In the genomic region with DNA sequence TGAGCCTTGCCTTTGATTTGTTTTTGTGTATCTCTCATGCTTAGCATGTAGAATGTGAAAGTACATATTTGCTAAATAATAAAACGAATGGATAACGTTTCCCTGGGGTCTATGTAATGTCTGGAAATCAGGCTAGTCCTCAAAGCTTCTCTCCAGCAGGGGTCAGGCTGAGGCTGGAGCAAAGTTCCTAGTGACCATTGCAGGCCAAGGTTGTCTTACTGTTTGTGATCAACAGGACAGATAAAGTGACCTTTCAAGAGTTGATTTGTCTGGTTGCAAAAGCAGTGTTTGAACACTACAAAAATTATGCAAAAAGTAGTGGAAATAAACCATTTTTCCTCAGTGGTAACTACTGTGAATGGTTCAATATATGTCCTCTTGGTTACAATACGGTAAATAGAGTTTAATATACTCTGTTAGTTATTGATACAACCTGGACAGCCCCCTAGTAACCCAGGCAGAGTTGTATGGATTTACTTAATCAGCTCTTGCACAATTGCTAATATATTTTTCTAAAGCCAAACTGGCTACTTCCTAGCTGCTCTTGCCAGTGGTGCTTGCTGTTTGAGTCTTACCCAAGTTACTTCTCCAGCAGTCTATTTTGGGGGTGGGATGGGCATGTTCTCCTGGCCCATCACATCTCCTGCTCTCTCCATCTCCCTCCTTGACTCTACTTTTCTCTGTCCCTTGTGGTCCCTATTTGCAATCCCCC, we compare ENCODE assay signal across 18 mouse cellular contexts. TPM values are rescaled to one million over a fixed set of nuclear protein-coding genes. Genes with fewer than 3 reads are reported as not detected.
DNase-seq lines count a peak whose midpoint lies in the region; ATAC-seq and TF ChIP-seq lines count a peak whose summit lies in the region.
"Had no signal": no experiment of that assay in that cellular context is flagged by ENCODE, and none has a peak within 500 bp of the region (broad histone marks: within the 10 kb centered on the region; RNA-seq: fewer than 3 reads in every experiment).

No protein-coding gene starts in this region.

- H3K9ac ChIP-seq in heart, adult 2 months (ENCODE audit: low read depth, low read length): no peak overlapping the region
- H3K9ac ChIP-seq in liver, postnatal 0 days (replicated peaks): no peak overlapping the region; the same call in 1 of the 2 replicates
- H3K9ac ChIP-seq in liver, embryonic 11.5 days (ENCODE audit: low read depth, low read length): no peak overlapping the region
- H3K9ac ChIP-seq: liver, embryonic 13.5 days; neural tube, embryonic 13.5 days had no signal

- H3K79me2 ChIP-seq in heart, adult 2 months (replicated peaks; ENCODE audit: control insufficient read depth, insufficient read depth, low read length): no peaks in the 10 kb centered on the region

- 71% methylated on average over 3 of the region's 3 CpGs for WGBS in heart, adult 2 months
- WGBS in liver, postnatal 0 days (ENCODE audit: insufficient replicate concordance): 59% methylated on average over 3 of the region's 3 CpGs
- 72% methylated on average over 3 of the region's 3 CpGs for WGBS in liver, embryonic 11.5 days
- WGBS in bone marrow, adult 2 months: 67% methylated on average over 3 of the region's 3 CpGs
- WGBS in embryonic facial prominence, embryonic 10.5 days: 79% methylated on average over 3 of the region's 3 CpGs

- no peak overlapping the region for H3K4me2 ChIP-seq in liver, postnatal 0 days (ENCODE audit: low read depth, low read length)
- no peak overlapping the region for H3K4me2 ChIP-seq in liver, embryonic 11.5 days
- H3K4me2 ChIP-seq: liver, embryonic 13.5 days; neural tube, embryonic 13.5 days had no signal

- intact Hi-C loops in heart, adult 2 months (cut with DNase I): no loop called here

- peak; percentile 68 for ATAC-seq in liver, postnatal 0 days
- ATAC-seq in liver, embryonic 11.5 days (replicated peaks; ENCODE audit: low FRiP score): no peak
- ATAC-seq: inflammation-experienced regulatory T-cells, adult 6 months had no signal

- H3K4me1 ChIP-seq in heart, adult 2 months (ENCODE audit: control insufficient read depth, insufficient read depth, low read length): no peaks in the 10 kb centered on the region
- peaks cover 17% of the 10 kb centered on the region; the same call in 1 of the 2 replicates for H3K4me1 ChIP-seq in liver, postnatal 0 days (ENCODE audit: insufficient read depth)
- H3K4me1 ChIP-seq in liver, embryonic 11.5 days (replicated peaks; ENCODE audit: control insufficient read depth, insufficient read depth, low read length): no peaks in the 10 kb centered on the region
- H3K4me1 ChIP-seq in bone marrow, adult 2 months (ENCODE audit: control insufficient read depth, insufficient read depth, low read length): peaks cover 3% of the 10 kb centered on the region; the same call in 1 of the 2 replicates
- H3K4me1 ChIP-seq in embryonic facial prominence, embryonic 10.5 days: no peaks in the 10 kb centered on the region
- H3K4me1 ChIP-seq: midbrain, embryonic 10.5 days had no signal

- H3K27ac ChIP-seq in heart, adult 2 months: no peak overlapping the region
- H3K27ac ChIP-seq in liver, postnatal 0 days (ENCODE audit: low read depth): peak overlapping the region; percentile 75
- no peak overlapping the region for H3K27ac ChIP-seq in liver, embryonic 11.5 days (ENCODE audit: low read depth, low read length)
- H3K27ac ChIP-seq in bone marrow, adult 2 months (ENCODE audit: control insufficient read depth, insufficient read depth, low read depth, low read length, poor library complexity): no peak overlapping the region
- no peak overlapping the region for H3K27ac ChIP-seq in embryonic facial prominence, embryonic 10.5 days (replicated peaks)
- H3K27ac ChIP-seq: liver, embryonic 13.5 days; midbrain, embryonic 10.5 days; neural tube, embryonic 13.5 days had no signal

- H3K9me3 ChIP-seq in liver, postnatal 0 days (ENCODE audit: low read length): no peaks in the 10 kb centered on the region
- H3K9me3 ChIP-seq in liver, embryonic 11.5 days (ENCODE audit: control insufficient read depth, low read length): no peaks in the 10 kb centered on the region
- H3K9me3 ChIP-seq in embryonic facial prominence, embryonic 10.5 days: no peaks in the 10 kb centered on the region
- H3K9me3 ChIP-seq: liver, embryonic 13.5 days; midbrain, embryonic 10.5 days; neural tube, embryonic 13.5 days had no signal

- TF ChIP-seq CTCF in heart, adult 2 months (IDR thresholded peaks at IDR 0.05): peak; percentile 46
- TF ChIP-seq CTCF in liver, postnatal 0 days (IDR thresholded peaks at IDR 0.05; ENCODE audit: low read depth): peak; percentile 64
- peak; percentile 49 for TF ChIP-seq CTCF in bone marrow, adult 2 months (IDR thresholded peaks at IDR 0.05; ENCODE audit: control insufficient read depth, insufficient read depth, low read length)

- no peaks in the 10 kb centered on the region for H3K27me3 ChIP-seq in heart, adult 2 months (ENCODE audit: control insufficient read depth, insufficient read depth, low read length)
- no peaks in the 10 kb centered on the region for H3K27me3 ChIP-seq in liver, postnatal 0 days (ENCODE audit: insufficient read depth, low read length)
- H3K27me3 ChIP-seq in liver, embryonic 11.5 days (replicated peaks; ENCODE audit: control insufficient read depth, insufficient read depth, low read length): no peaks in the 10 kb centered on the region
- no peaks in the 10 kb centered on the region for H3K27me3 ChIP-seq in embryonic facial prominence, embryonic 10.5 days (replicated peaks; ENCODE audit: low read depth, poor library complexity, severe bottlenecking)
- H3K27me3 ChIP-seq: liver, embryonic 13.5 days; neural tube, embryonic 13.5 days had no signal

- TF ChIP-seq POLR2A in heart, adult 2 months (IDR thresholded peaks at IDR 0.05; ENCODE audit: insufficient read depth, low read depth, low read length): no peak
- no peak for TF ChIP-seq POLR2A in bone marrow, adult 2 months (IDR thresholded peaks at IDR 0.05; ENCODE audit: borderline replicate concordance, control insufficient read depth, low read depth, low read length)

- DNase-seq in heart, adult 2 months: no peak
- no peak for DNase-seq in heart, adult 18-20 months
- peak; percentile 47 for DNase-seq in liver, postnatal 0 days
- no peak for DNase-seq in liver, embryonic 11.5 days (ENCODE audit: low spot score)
- DNase-seq in 416B (ENCODE audit: low read depth): peak; percentile 84
- no peak for DNase-seq in embryonic facial prominence, embryonic 10.5 days (ENCODE audit: low spot score)
- DNase-seq in yolk sac, embryonic 10.5 days (ENCODE audit: low spot score): no peak

- H3K36me3 ChIP-seq in heart, adult 2 months (ENCODE audit: control insufficient read depth, insufficient read depth, low read length): 0 out of 2 replicates have a peak, but pooled peaks cover 2% of the 10 kb centered on the region
- H3K36me3 ChIP-seq in liver, postnatal 0 days (replicated peaks; ENCODE audit: insufficient read depth, low read length): peaks cover 5% of the 10 kb centered on the region; the same call in 1 of the 2 replicates
- no peaks in the 10 kb centered on the region for H3K36me3 ChIP-seq in liver, embryonic 11.5 days (ENCODE audit: control insufficient read depth, insufficient read depth, low read length)
- peaks cover 9% of the 10 kb centered on the region; the same call in 1 of the 2 replicates for H3K36me3 ChIP-seq in embryonic facial prominence, embryonic 10.5 days (replicated peaks)

- H3K4me3 ChIP-seq in heart, adult 2 months: no peak overlapping the region
- H3K4me3 ChIP-seq in liver, postnatal 0 days (ENCODE audit: low read depth, low read length): no peak overlapping the region
- no peak overlapping the region for H3K4me3 ChIP-seq in liver, embryonic 11.5 days (ENCODE audit: low read depth, low read length)
- H3K4me3 ChIP-seq in bone marrow, adult 2 months (replicated peaks; ENCODE audit: control insufficient read depth, low read depth, low read length): no peak overlapping the region
- H3K4me3 ChIP-seq in embryonic facial prominence, embryonic 10.5 days: no peak overlapping the region
- H3K4me3 ChIP-seq: liver, embryonic 13.5 days; midbrain, embryonic 10.5 days; neural tube, embryonic 13.5 days had no signal

- no peak for TF ChIP-seq EP300 in heart, adult 2 months (IDR thresholded peaks at IDR 0.05; ENCODE audit: insufficient read depth, low read depth, low read length)
- TF ChIP-seq EP300 in liver, postnatal 0 days (IDR thresholded peaks at IDR 0.05; ENCODE audit: low read depth): 0 out of 2 replicates have a peak, but pooled peaks have one; percentile 8

RNA-seq across cellular contexts. Expression of gene Serpinb1a, which starts 23.7 kb away (rescaled TPM):
- total RNA-seq in heart, adult 2 months (2021): 1 to 10 TPM; 4.4 to 5.7 TPM
- 2.8 and 5.2 TPM in 2 replicates for polyA plus RNA-seq in heart, adult 2 months (2012; rRNA removed)
- total RNA-seq in heart, adult 18-20 months (2021): 1 to 10 TPM; 2.9 to 4.7 TPM
- polyA plus RNA-seq in liver, postnatal 0 days (2015; fragmentation: Nextera tagmentation; extraction: Ambion mirVana): 50.4 and 50.7 TPM in 2 replicates
- polyA plus RNA-seq in liver, embryonic 11.5 days (2014; fragmentation: Nextera tagmentation; extraction: Ambion mirVana): 10.1 and 11.0 TPM in 2 replicates
- polyA plus RNA-seq in bone marrow, adult 2 months (2011; ENCODE audit: insufficient read depth, insufficient read length, low replicate concordance, missing spikeins): 42.2 and 91.9 TPM in 2 replicates
- polyA plus RNA-seq in embryonic facial prominence, embryonic 10.5 days (2016; fragmentation: Nextera tagmentation; extraction: Ambion mirVana): 0.67 and 1.2 TPM in 2 replicates

RNA-seq across cellular contexts. Expression of gene D930007J09Rik, which starts 24.6 kb away (rescaled TPM):
- not detected for total RNA-seq in heart, adult 2 months (2021)
- polyA plus RNA-seq in heart, adult 2 months (2012; rRNA removed): not detected in 2 replicates
- total RNA-seq in heart, adult 18-20 months (2021): not detected
- not detected in 2 replicates for polyA plus RNA-seq in liver, postnatal 0 days (2015; fragmentation: Nextera tagmentation; extraction: Ambion mirVana)
- not detected in 2 replicates for polyA plus RNA-seq in liver, embryonic 11.5 days (2014; fragmentation: Nextera tagmentation; extraction: Ambion mirVana)
- not detected in 2 replicates for polyA plus RNA-seq in bone marrow, adult 2 months (2011; ENCODE audit: insufficient read depth, insufficient read length, low replicate concordance, missing spikeins)
- polyA plus RNA-seq in embryonic facial prominence, embryonic 10.5 days (2016; fragmentation: Nextera tagmentation; extraction: Ambion mirVana): not detected in 2 replicates
- total RNA-seq: heart, adult 8-10 months had no signal
- polyA plus RNA-seq: activated CD4-positive, CD25-positive, alpha-beta regulatory T cell, adult 4 months; C2C12; inflammation-experienced regulatory T-cells, adult 6 months; large intestine, adult 2 months; liver, embryonic 13.5 days; midbrain, embryonic 10.5 days; neural tube, embryonic 13.5 days; thymus, postnatal 0 days had no signal

RNA-seq across cellular contexts. Expression of gene Wrnip1, which starts 25.4 kb away (rescaled TPM):
- total RNA-seq in heart, adult 2 months (2021): 10 to 100 TPM; 21.3 to 21.7 TPM
- 17.4 and 32.9 TPM in 2 replicates for polyA plus RNA-seq in heart, adult 2 months (2012; rRNA removed)
- 10 to 100 TPM; 19.9 to 26.0 TPM for total RNA-seq in heart, adult 18-20 months (2021)
- 7.9 and 12.2 TPM in 2 replicates for polyA plus RNA-seq in liver, postnatal 0 days (2015; fragmentation: Nextera tagmentation; extraction: Ambion mirVana)
- 19.9 and 23.1 TPM in 2 replicates for polyA plus RNA-seq in liver, embryonic 11.5 days (2014; fragmentation: Nextera tagmentation; extraction: Ambion mirVana)
- 9.0 and 9.2 TPM in 2 replicates for polyA plus RNA-seq in bone marrow, adult 2 months (2011; ENCODE audit: insufficient read depth, insufficient read length, low replicate concordance, missing spikeins)
- 14.0 and 15.6 TPM in 2 replicates for polyA plus RNA-seq in embryonic facial prominence, embryonic 10.5 days (2016; fragmentation: Nextera tagmentation; extraction: Ambion mirVana)

RNA-seq across cellular contexts. Expression of gene Mylk4, which starts 43.5 kb away (rescaled TPM):
- total RNA-seq in heart, adult 2 months (2021): 100 to 1,000 TPM; 262 to 290 TPM
- polyA plus RNA-seq in heart, adult 2 months (2012; rRNA removed): 59.5 and 115 TPM in 2 replicates
- total RNA-seq in heart, adult 18-20 months (2021): 100 to 1,000 TPM; 206 to 302 TPM
- polyA plus RNA-seq in liver, postnatal 0 days (2015; fragmentation: Nextera tagmentation; extraction: Ambion mirVana): 0.06 TPM in 1 of 2 replicates, not detected in the other
- polyA plus RNA-seq in liver, embryonic 11.5 days (2014; fragmentation: Nextera tagmentation; extraction: Ambion mirVana): 0.10 and 0.12 TPM in 2 replicates
- 1.1 TPM in 2 replicates for polyA plus RNA-seq in bone marrow, adult 2 months (2011; ENCODE audit: insufficient read depth, insufficient read length, low replicate concordance, missing spikeins)
- 0.02 TPM in 1 of 2 replicates, not detected in the other for polyA plus RNA-seq in embryonic facial prominence, embryonic 10.5 days (2016; fragmentation: Nextera tagmentation; extraction: Ambion mirVana)
- total RNA-seq: MEL had no signal
- polyA plus RNA-seq: activated CD4-positive, CD25-positive, alpha-beta regulatory T cell, adult 4 months; inflammation-experienced regulatory T-cells, adult 6 months; midbrain, embryonic 10.5 days had no signal

Comparison
In these comparisons a context has a peak if more than half of its experiments do, and no peak if none do; other contexts are left out.
1. DNase-seq: peak in liver, postnatal 0 days (single experiment) and 416B (single experiment); none in heart, adult 2 months (0 of 2), heart, adult 18-20 months (0 of 2), liver, embryonic 11.5 days (single experiment), embryonic facial prominence, embryonic 10.5 days (single experiment) and yolk sac, embryonic 10.5 days (single experiment).
2. Peak in every context shown above with its lines, with median percentiles within 50 percentile points of each other: CTCF ChIP-seq.